Mouse (Mus musculus): ENCODE measurements around the gene Maml2. TPM values are rescaled to one million over a fixed set of nuclear protein-coding genes. Genes with fewer than 3 reads are reported as not detected.
A peak's percentile ranks its signal among the peaks of the same experiment; 100 is the strongest.

The Maml2 gene
- polyA plus RNA-seq, 1 experiment = 12.3 TPM

GRCm38 (mm10) chr9:13533076-13533707, 235.4 kb downstream of the Maml2 start:
- H3K4me1 ChIP-seq (ENCODE audit: control insufficient read depth, insufficient read depth, low read length) = peaks cover 18% of the 10 kb centered on the region
- H3K27me3 ChIP-seq (ENCODE audit: control insufficient read depth, insufficient read depth, low read length) = no peaks in the 10 kb centered on the region
- TF ChIP-seq POLR2A (IDR thresholded peaks at IDR 0.05; ENCODE audit: borderline replicate concordance, insufficient read depth, low read length) (no peak), CTCF (IDR thresholded peaks at IDR 0.05; ENCODE audit: borderline replicate concordance, insufficient read depth, low read depth, low read length) (no peak)
- H3K27ac ChIP-seq (ENCODE audit: insufficient read depth, low read length) = no peak overlapping the region
- WGBS = 46% methylated on average over 11 of the region's 11 CpGs
- peak; percentile 41 to 56 for DNase-seq
- H3K4me3 ChIP-seq (replicated peaks; ENCODE audit: insufficient read depth, low read depth, low read length) = no peak overlapping the region

GRCm38 (mm10) chr9:13535803-13536202, 238.0 kb downstream of the Maml2 start:
- 64% methylated on average over 5 of the region's 5 CpGs for WGBS
- Histone ChIP-seq H3K27ac (ENCODE audit: insufficient read depth, low read length) (no peak overlapping the region), H3K4me1 (ENCODE audit: control insufficient read depth, insufficient read depth, low read length) (peaks cover 22% of the 10 kb centered on the region), H3K27me3 (ENCODE audit: control insufficient read depth, insufficient read depth, low read length) (no peaks in the 10 kb centered on the region), H3K4me3 (replicated peaks; ENCODE audit: insufficient read depth, low read depth, low read length) (no peak overlapping the region)
- no peak for TF ChIP-seq POLR2A (IDR thresholded peaks at IDR 0.05; ENCODE audit: borderline replicate concordance, insufficient read depth, low read length)
- no peak for TF ChIP-seq CTCF (IDR thresholded peaks at IDR 0.05; ENCODE audit: borderline replicate concordance, insufficient read depth, low read depth, low read length)
- DNase-seq = no peak

- WGBS = 70% methylated on average over 12 of the region's 12 CpGs
- no peak for TF ChIP-seq CTCF (IDR thresholded peaks at IDR 0.05; ENCODE audit: borderline replicate concordance, insufficient read depth, low read depth, low read length)
- no peak for TF ChIP-seq POLR2A (IDR thresholded peaks at IDR 0.05; ENCODE audit: borderline replicate concordance, insufficient read depth, low read length)
- DNase-seq = no peak
- H3K27ac ChIP-seq (ENCODE audit: insufficient read depth, low read length) = no peak overlapping the region
- H3K4me3 ChIP-seq (replicated peaks; ENCODE audit: insufficient read depth, low read depth, low read length) = no peak overlapping the region
- no peaks in the 10 kb centered on the region for H3K27me3 ChIP-seq (ENCODE audit: control insufficient read depth, insufficient read depth, low read length)
- H3K4me1 ChIP-seq (ENCODE audit: control insufficient read depth, insufficient read depth, low read length) = peaks cover 22% of the 10 kb centered on the region
Observed at GRCm38 (mm10) chr9:13536419-13537261, 238.9 kb downstream of the Maml2 start.

- no peaks in the 10 kb centered on the region for H3K27me3 ChIP-seq (ENCODE audit: control insufficient read depth, insufficient read depth, low read length)
- H3K27ac ChIP-seq (ENCODE audit: insufficient read depth, low read length) = no peak overlapping the region
- 78% methylated on average over 7 of the region's 7 CpGs for WGBS
- DNase-seq = no peak
- TF ChIP-seq CTCF (IDR thresholded peaks at IDR 0.05; ENCODE audit: borderline replicate concordance, insufficient read depth, low read depth, low read length) = no peak
- peaks cover 11% of the 10 kb centered on the region for H3K4me1 ChIP-seq (ENCODE audit: control insufficient read depth, insufficient read depth, low read length)
- H3K4me3 ChIP-seq (replicated peaks; ENCODE audit: insufficient read depth, low read depth, low read length) = no peak overlapping the region
Observed at GRCm38 (mm10) chr9:13538200-13538599, 240.4 kb downstream of the Maml2 start.

DNA sequence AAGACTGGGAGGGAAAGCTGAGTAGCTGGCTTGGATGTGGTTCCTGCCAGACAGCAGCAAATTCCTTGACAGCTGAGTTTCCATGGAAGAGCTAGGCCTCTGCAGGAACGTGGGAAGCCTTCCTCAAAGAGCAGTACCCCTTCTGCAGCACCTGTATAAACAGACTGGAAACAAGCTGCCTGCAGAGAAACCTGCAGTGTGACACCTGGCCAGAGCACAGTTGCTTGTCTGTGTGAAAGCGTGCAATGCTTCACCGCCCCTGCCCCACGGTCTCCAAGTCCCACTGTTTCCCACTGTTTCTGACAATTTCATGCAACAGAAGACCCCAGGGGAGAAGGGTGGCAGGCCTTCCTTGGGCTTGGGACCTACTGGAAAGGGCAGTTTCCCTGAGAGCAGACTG, 241.8 kb downstream of the Maml2 start:
- no peak for DNase-seq
- TF ChIP-seq POLR2A (IDR thresholded peaks at IDR 0.05; ENCODE audit: borderline replicate concordance, insufficient read depth, low read length) (no peak), CTCF (IDR thresholded peaks at IDR 0.05; ENCODE audit: borderline replicate concordance, insufficient read depth, low read depth, low read length) (no peak)
- H3K27ac ChIP-seq (ENCODE audit: insufficient read depth, low read length) = no peak overlapping the region
- H3K27me3 ChIP-seq (ENCODE audit: control insufficient read depth, insufficient read depth, low read length) = no peaks in the 10 kb centered on the region
- no peak overlapping the region for H3K4me3 ChIP-seq (replicated peaks; ENCODE audit: insufficient read depth, low read depth, low read length)
- WGBS = 15% methylated on average over 4 of the region's 4 CpGs
- H3K4me1 ChIP-seq (ENCODE audit: control insufficient read depth, insufficient read depth, low read length) = peaks cover 9% of the 10 kb centered on the region

DNA sequence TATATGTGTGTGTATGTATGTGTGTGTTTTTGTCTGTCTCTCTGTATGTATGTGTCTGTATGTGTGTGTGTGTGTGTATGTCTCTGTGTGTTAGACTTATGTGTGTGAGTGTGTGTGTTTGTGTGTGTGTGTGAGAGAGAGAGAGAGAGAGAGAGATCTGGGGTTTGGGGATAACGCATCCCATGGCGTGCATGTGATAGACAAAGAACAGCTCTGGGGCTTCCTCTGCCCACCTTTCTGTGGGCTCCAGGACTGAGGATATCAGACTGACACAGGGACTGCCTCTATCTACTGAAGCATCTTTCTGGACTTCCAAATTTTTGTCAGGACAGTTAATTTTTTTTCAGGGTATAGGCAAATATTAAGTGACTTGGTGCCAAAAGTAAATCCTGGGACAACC, 242.5 kb downstream of the Maml2 start:
- Histone ChIP-seq H3K4me3 (replicated peaks; ENCODE audit: insufficient read depth, low read depth, low read length) (no peak overlapping the region), H3K27ac (ENCODE audit: insufficient read depth, low read length) (no peak overlapping the region), H3K4me1 (ENCODE audit: control insufficient read depth, insufficient read depth, low read length) (peaks cover 9% of the 10 kb centered on the region), H3K27me3 (ENCODE audit: control insufficient read depth, insufficient read depth, low read length) (no peaks in the 10 kb centered on the region)
- WGBS = 95% methylated on average over 2 of the region's 2 CpGs
- TF ChIP-seq POLR2A (IDR thresholded peaks at IDR 0.05; ENCODE audit: borderline replicate concordance, insufficient read depth, low read length) = no peak
- TF ChIP-seq CTCF (IDR thresholded peaks at IDR 0.05; ENCODE audit: borderline replicate concordance, insufficient read depth, low read depth, low read length) = no peak
- DNase-seq = no peak

DNA sequence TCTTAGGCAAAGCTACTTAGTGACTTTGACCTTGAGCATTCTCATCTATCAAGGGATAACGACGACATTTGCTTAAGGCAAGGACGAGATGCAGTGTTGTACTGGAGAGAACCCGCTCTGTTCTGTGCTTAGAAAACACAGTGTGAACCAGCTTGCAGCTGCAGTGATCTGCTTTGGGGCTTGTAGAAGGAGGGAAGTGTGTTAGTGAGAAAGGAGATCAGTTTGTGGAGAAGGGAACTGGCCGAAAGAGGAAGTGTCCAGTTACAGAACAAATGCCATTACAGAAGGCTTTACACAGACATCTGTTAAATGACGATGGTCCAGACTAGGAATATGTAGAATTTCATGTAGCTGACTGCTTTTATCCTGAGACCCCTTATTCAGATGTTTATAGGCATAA, 243.0 kb downstream of the Maml2 start:
- TF ChIP-seq CTCF (IDR thresholded peaks at IDR 0.05; ENCODE audit: borderline replicate concordance, insufficient read depth, low read depth, low read length) (no peak), POLR2A (IDR thresholded peaks at IDR 0.05; ENCODE audit: borderline replicate concordance, insufficient read depth, low read length) (no peak)
- Histone ChIP-seq H3K27me3 (ENCODE audit: control insufficient read depth, insufficient read depth, low read length) (no peaks in the 10 kb centered on the region), H3K4me1 (ENCODE audit: control insufficient read depth, insufficient read depth, low read length) (peaks cover 9% of the 10 kb centered on the region), H3K27ac (ENCODE audit: insufficient read depth, low read length) (no peak overlapping the region), H3K4me3 (replicated peaks; ENCODE audit: insufficient read depth, low read depth, low read length) (no peak overlapping the region)
- 83% methylated on average over 6 of the region's 6 CpGs for WGBS
- DNase-seq = no peak

- Histone ChIP-seq H3K4me1 (ENCODE audit: control insufficient read depth, insufficient read depth, low read length) (peaks cover 8% of the 10 kb centered on the region), H3K27ac (ENCODE audit: insufficient read depth, low read length) (no peak overlapping the region), H3K4me3 (replicated peaks; ENCODE audit: insufficient read depth, low read depth, low read length) (no peak overlapping the region), H3K27me3 (ENCODE audit: control insufficient read depth, insufficient read depth, low read length) (no peaks in the 10 kb centered on the region)
- no peak for TF ChIP-seq POLR2A (IDR thresholded peaks at IDR 0.05; ENCODE audit: borderline replicate concordance, insufficient read depth, low read length)
- TF ChIP-seq CTCF (IDR thresholded peaks at IDR 0.05; ENCODE audit: borderline replicate concordance, insufficient read depth, low read depth, low read length) = no peak
- DNase-seq = no peak
- 53% methylated on average over 8 of the region's 8 CpGs for WGBS
Observed at GRCm38 (mm10) chr9:13543167-13543566, 245.4 kb downstream of the Maml2 start.
